Mouse (Mus musculus) induced T-regulatory cell, adult 2 months (primary cell): ENCODE measurements around the gene Zg16.
"Not testable (repeated sequence)": the region's sequence is repeated elsewhere in the genome, so short reads cannot be mapped to it uniquely, and the experiment has no call there.

Source experiments
- DNase-seq: peaks from one replicate; pipeline ENCODE4 v3.0.0-alpha.2; 2012; ENCODE audit warnings: low read depth

The Zg16 gene

DNA sequence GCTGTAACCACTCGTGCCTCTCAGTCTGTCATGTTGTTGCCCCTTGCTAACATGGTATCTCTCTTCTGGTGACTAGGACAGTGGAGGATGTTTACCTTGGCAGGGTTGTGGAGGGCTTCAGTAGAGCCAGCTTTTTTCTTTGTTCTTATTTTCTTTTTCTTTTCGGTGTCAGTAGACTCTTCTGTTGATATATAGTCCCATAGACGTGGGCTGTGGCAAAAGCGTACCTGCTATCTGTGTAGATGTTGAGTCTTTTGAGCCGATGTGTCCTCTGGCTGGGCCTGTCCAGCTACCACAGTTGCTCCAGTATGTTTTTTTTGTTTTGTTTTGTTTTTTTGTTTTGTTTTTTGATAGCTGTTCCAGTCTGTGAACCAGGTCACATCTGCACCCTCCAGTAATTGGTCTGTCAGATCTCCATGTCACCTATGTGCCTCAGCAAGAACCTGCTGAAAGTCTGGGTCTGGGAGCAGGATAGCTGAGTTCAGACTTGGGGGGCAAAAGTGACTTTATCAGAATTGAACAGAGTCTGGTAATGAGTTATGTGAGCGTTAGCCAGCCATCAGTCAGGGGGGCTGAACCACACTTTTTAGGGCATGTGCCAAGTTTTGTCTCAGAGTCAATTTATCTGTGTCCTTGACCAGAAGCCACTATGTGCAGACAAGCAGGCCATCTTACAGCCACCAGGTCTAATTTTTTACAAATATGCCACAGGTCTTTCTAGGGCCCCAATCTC is at the start of gene Zg16:
Zg16 (minus strand) TSS at position 51 of the 733 bp plus-strand sequence.
- DNase-seq, result not testable (repeated sequence)

- peak; percentile 68 for DNase-seq
Observed at GRCm38 (mm10) chr7:127136181-127137071, 49.3 kb upstream of the Zg16 start.

- peak; percentile 73 for DNase-seq
Observed at GRCm38 (mm10) chr7:127134821-127135447, 47.8 kb upstream of the Zg16 start.

- DNase-seq, result no peak
Observed at GRCm38 (mm10) chr7:127133125-127133524, 46.0 kb upstream of the Zg16 start.

DNA sequence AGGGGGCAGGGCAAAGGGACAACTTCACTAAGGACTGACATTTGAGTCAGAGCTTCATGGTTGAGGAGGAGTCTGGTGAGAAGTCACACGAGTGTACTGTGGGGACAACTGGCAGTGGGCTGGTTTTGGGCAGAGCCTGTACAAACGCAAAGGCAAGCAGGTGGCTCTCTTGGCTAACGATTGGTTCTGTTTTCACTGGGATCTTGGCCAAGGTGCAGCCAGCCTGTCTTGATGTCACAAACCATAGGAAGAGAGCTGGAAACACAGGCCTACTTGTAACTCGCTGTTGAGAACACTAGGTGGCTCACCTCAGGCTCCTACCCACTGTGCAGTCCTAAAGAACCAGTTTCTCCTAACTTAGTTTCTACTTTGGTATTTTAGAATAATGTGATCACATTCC is 42.5 kb upstream of the Zg16 start:
- DNase-seq, result peak; percentile 71

GRCm38 (mm10) chr7:127121911-127122270 is 34.8 kb upstream of the Zg16 start, which contains the start of gene Qprt:
Gene Qprt, minus strand, starts transcription at chr7:127122226.
- no peak for DNase-seq

- no peak for DNase-seq
Observed at GRCm38 (mm10) chr7:127121061-127121910, 34.2 kb upstream of the Zg16 start.

DNA sequence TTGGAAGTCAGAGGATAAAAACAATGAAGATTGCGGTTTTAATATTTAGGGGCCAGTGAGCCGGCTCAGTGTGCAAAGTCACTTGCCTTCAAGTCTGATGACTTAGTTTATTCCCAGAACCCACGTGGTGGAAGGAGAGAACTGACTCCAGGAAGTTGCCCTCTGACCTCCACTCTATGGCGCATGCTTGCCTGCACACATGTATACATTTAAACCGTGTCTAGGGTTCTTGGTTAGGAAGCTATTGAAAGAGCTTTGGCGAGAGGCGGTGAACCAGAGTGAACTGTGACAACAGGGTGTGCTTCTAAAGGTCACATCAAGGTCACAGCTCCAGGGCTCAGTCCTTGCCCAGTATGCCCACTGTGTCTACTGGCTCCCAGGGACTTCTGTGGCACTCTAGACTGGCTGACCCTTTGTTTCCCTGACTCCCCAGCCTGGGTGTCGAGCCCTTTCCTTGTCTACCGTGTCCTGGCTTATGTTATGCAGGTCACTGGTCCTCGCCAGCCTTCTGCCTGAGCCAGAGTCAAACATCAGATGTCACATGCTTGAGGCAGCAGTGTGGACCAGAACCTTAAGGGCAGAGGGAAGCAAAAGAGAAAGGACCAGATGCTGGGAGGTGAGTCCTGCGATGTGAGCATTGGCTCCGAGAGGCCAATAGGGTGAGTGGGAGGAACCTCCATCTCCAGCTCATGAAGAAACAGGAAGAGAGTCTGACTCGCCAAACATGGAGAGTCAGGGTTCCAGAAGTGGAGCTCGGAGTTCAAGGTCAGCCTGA is 31.7 kb upstream of the Zg16 start:
- DNase-seq, result no peak

DNA sequence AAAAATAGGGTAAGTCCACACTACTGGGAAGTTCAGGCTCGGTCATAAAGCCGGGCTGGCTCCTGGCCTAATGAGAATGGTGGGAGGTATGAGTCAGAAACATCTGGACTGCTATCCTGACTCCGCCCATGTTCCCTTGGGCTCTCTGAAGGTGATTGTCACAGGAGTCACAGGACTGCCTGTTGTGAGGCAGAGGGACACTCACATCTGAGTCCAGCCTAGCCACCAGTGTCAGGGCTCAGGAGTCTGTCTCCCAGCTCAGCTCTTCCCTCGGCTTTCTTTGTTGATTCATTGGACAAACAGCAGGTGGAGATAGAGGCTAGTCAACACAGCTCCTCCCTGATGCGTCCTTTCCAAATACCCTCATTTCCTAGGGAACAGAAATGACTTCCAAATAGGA is 30.8 kb upstream of the Zg16 start:
- DNase-seq, result no peak

DNA sequence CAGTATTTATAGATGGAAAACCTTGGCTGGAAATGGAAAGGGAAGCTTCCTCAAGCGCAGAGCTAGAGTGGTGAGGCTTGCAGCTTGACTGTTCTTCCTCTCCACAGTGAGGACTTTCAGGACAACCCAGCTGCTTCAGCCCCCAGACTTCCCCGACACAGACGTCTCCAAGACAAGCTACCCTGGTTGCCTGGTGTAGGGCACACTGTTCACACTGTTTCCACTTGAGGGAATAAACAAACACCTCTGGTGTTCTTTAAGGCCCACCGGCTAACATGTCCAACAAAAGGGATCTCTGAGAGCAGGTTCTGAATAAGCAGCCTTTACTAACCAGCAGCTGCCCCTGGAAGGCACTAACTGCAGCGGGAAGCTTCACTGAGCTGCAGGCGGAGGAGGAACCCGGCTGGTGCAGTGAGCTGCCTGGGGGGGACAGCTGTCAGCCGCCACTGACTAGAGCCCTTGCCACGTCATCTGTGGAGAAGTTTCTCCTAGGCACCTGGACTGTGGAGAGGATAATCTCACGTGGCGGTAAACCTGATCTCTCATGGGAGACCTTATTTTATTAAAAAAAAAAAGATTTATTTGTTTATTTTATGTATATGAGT is 29.3 kb upstream of the Zg16 start:
- DNase-seq, result no peak

DNA sequence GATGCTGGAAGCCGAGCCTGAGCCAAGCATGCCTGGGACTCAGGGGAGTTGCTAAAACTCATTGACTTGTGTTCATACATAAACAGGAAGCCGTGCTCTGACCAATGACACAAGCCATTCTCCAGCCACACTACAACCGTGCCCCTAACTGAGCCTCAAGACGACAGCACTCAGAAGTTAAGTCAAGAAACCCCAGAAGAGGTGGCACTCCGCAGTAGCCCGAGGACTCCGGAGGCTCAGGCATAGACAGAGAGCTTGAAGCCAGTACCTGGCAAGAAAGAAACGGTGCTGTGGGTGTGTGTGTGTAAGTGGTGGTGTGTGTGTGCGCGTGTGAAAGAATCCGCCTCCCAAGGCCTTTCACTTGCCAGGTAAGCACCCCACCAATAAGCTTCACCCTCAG is 27.8 kb upstream of the Zg16 start:
- no peak for DNase-seq

DNA sequence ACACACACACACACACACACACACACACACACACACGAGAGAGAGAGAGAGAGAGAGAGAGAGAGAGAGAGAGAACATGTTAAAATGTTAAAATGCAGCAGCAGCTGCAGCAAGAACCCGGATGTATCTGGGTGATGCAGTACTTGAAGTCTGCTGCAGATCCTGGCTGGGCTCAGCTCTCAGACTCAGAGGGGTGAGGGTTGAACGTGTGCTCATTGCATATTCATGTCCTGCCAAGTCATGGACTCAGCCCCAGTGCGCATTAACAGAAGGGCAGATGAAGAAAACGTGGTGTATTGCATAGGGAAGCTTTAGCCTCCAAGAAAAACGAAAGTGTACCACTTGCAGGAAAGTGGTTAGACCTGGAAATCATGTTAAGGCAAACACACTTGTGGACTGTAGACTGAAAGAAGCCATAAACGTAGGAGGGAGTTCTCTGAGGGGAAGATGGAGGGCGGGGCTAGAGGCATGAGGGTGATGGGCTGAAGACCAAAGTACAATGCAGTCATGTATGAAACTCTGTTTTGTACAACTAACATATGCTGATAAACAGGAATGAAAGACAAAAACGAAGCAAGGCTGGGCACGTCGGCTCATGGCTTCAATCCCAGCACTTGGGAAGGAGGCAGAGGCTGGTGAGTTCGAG is 26.6 kb upstream of the Zg16 start:
- DNase-seq, result peak; percentile 86

- peak; percentile 87 for DNase-seq
Observed at GRCm38 (mm10) chr7:127112921-127113597, 25.9 kb upstream of the Zg16 start.

GRCm38 (mm10) chr7:127112251-127112841 is 25.2 kb upstream of the Zg16 start:
- peak; percentile 80 for DNase-seq

DNA sequence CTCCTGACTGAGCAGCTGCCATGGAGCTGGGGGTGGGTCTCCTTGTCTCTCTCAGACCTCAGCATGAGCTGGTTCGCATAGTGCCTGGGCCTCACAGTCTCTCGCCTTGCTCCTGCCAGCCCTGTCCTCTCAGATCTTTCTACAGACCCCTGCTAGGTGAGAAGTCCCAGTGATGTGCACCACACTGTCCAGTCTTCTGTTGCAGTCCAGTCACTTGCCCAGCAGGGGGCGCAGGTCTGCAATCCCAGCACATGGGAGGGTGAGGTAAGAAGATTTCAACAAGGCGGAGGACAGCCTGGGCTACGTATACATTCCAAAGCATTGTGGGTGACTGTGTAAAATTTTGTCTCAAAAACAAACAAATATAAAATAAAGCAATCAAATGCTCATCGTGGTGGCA is 24.3 kb upstream of the Zg16 start:
- peak; percentile 90 for DNase-seq

DNA sequence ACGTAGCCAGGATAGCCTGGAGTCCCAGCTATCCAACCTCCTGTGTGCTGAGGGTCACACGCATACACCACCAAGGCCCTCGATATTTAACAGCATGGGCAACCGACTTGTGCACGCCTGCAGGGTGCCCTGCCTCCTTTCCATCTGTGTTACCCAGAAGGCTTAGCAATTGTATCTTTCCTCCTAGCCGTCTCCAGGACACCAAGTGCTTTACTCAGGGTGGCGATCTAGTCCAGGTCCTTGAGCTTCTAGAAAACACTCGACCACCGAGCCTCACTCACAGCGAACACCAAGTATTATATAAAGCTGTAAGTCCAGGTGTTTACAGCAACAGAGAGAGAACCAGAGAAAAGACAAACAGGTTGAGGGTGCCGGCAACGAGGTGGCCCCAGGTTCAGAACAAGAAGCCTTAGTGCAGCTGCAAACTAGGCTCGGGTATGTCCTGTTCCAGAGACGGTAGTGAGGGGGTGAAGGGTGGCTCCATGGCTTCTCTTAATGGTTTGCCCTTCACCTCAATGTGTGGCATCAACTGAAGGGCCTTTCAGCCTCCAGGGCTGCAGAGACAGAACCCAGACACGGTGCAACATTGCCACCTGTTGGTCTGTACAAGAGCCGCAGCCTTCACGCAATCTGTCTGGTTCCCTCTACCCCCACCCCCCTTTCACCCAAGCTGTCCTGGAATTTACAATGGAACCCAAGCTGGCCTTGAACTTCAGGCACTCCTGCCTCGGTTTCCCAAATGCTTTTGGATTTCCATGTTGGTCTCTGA is 23.3 kb upstream of the Zg16 start:
- DNase-seq, result peak; percentile 89

DNA sequence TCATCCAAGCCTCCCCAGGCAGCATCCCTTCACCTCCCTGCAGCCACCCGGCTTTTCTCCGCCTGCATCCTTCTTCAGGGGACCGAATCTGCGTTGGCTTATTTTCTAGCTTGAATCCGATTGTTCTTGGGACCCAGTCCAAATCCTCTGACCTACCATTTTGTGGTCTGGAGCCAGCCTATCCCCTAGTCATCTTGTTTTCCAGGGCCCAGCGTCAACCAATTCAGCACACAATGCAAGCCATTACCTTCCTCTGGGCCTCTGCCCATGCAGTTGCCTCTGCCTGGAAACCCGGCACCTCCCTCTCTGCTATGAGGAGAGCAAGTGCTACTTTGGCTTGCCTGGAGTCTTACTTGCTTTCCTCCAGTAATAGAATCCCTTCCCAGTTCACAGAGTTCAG is 18.4 kb upstream of the Zg16 start:
- DNase-seq, result no peak
